Mouse (Mus musculus) megakaryocyte, embryonic 14.5 days (primary cell): Measurements from ENCODE around the gene Kif13a. TPM values are rescaled to one million over a fixed set of nuclear protein-coding genes. Genes with fewer than 3 reads are reported as not detected.

Experiments used
- H3K27me3 ChIP-seq: replicated peaks from 2 replicates; pipeline ENCODE3; 2012; ENCODE audit warnings: inconsistent platforms
- H3K36me3 ChIP-seq: replicated peaks from 2 replicates; pipeline ENCODE3; 2012; ENCODE audit warnings: low read length, inconsistent platforms, mixed read lengths
- H3K4me1 ChIP-seq: 2 replicates; pipeline ENCODE4 v1.6.1; 2012; ENCODE audit warnings: inconsistent platforms
- H3K4me3 ChIP-seq: replicated peaks from 2 replicates; pipeline ENCODE3; 2012; ENCODE audit warnings: moderate library complexity, mild to moderate bottlenecking, inconsistent platforms
- H3K9me3 ChIP-seq: 2 replicates; pipeline ENCODE4 v1.6.1; 2012; ENCODE audit warnings: inconsistent platforms
- FLI1 ChIP-seq: IDR thresholded peaks from 2 replicates; pipeline ENCODE4 v1.6.1; 2012; ENCODE audit warnings: low read length, inconsistent platforms, mixed read lengths
- GATA1 ChIP-seq: IDR thresholded peaks from 3 replicates; pipeline ENCODE4 v1.6.1; 2012; ENCODE audit warnings: mixed read lengths, low read length, inconsistent platforms, borderline replicate concordance
- polyA plus RNA-seq: library from polyadenylated mRNA; stranded (reverse); fragments of >175 nt; gene quantifications from 2 replicates; pipeline ENCODE4 v1.2.3, GENCODE M21; 2012; ENCODE audit warnings: low replicate concordance; ENCODE audit not compliant: insufficient read depth

The Kif13a gene
- polyA plus RNA-seq, 1 experiment = 4.7 TPM

DNA sequence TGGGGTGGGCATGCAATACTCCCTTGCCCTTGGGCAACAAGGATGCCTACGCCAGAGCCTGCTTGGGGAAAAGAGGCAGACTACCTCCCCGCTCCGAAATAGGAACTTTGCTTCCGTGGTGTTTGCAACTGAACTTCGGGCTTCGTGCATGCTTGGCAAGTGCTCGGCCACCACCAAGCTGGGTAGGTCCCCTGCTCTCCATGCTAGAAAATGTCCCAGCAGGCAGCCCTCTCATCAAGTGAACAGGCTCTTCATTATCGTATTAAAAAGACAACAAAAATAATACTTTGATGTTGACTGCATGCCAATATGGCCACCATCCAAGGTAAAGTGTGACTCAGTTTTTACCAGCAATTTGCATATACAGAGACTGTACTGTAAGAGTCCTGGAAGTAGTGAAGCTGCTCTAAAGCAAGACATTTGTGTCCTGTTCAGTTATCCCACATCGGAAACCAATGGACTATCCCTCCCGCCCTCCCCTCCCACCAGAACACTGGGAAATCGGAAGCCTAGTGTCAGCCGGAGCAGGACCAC lies 41.5 kb downstream of the Kif13a start:
- Histone ChIP-seq H3K4me1 (peaks cover 41% of the 10 kb centered on the region), H3K36me3 (peaks cover 2% of the 10 kb centered on the region), H3K9me3 (no peaks in the 10 kb centered on the region), H3K27me3 (no peaks in the 10 kb centered on the region), H3K4me3 (no peak overlapping the region)
- no peak for TF ChIP-seq FLI1
- TF ChIP-seq GATA1 = no peak

DNA sequence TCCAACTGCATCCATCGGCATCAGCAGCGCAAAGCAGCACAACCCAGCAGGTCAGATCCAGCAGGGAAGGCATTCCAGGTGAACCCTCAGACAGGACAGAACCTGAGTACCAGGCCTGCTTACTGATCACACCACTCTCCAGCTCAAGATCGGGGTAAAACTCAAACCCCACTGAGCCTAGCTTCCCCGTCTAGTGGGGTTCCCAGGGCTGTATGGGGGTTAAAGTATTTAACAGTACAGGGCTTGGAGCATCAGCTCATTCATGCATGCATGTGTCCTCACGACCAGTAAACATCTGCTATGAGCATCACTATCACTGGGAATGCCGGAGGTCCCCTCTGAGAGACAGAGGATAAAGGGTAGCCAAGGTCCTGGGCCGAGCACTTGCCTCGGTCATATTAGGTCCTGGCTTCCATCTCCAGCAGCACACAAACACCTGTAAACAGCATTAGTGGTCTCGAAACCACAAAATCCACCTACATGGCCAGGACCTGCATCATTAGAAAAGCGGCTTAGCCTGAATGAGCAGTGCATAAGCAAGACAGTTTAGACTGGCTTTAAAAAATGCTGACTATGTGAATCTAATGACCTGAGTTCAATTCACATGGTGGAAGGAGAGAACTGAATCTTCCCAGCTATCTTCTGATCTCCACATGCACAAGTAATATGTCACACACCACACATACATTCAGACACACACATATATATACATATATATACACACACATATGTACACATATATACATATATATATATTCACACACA lies 43.0 kb downstream of the Kif13a start:
- TF ChIP-seq GATA1 (no peak), FLI1 (no peak)
- H3K9me3 ChIP-seq = peaks cover 6% of the 10 kb centered on the region; the same call in 1 of the 2 replicates
- peaks cover 44% of the 10 kb centered on the region for H3K4me1 ChIP-seq
- no peaks in the 10 kb centered on the region for H3K27me3 ChIP-seq
- H3K36me3 ChIP-seq = peaks cover 12% of the 10 kb centered on the region
- H3K4me3 ChIP-seq = no peak overlapping the region

DNA sequence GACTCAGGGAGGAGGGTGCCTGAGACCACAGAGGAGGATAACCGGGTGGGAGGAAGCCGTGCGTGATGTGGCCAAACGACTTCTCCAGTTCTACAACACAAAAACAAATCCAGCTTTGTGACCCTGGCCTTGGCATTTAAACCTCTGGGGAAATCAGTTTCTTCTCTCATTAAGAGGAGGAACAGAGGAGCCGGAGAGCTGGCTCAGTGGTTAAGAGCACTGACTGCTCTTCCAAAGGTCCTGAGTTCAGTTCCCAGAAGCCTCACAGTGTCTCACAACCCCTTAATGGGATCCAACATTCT lies 44.0 kb downstream of the Kif13a start:
- no peak for TF ChIP-seq GATA1
- TF ChIP-seq FLI1 = no peak
- H3K36me3 ChIP-seq = peaks cover 15% of the 10 kb centered on the region
- H3K4me3 ChIP-seq = no peak overlapping the region
- peaks cover 39% of the 10 kb centered on the region for H3K4me1 ChIP-seq
- peaks cover 6% of the 10 kb centered on the region; the same call in 1 of the 2 replicates for H3K9me3 ChIP-seq
- H3K27me3 ChIP-seq = no peaks in the 10 kb centered on the region

DNA sequence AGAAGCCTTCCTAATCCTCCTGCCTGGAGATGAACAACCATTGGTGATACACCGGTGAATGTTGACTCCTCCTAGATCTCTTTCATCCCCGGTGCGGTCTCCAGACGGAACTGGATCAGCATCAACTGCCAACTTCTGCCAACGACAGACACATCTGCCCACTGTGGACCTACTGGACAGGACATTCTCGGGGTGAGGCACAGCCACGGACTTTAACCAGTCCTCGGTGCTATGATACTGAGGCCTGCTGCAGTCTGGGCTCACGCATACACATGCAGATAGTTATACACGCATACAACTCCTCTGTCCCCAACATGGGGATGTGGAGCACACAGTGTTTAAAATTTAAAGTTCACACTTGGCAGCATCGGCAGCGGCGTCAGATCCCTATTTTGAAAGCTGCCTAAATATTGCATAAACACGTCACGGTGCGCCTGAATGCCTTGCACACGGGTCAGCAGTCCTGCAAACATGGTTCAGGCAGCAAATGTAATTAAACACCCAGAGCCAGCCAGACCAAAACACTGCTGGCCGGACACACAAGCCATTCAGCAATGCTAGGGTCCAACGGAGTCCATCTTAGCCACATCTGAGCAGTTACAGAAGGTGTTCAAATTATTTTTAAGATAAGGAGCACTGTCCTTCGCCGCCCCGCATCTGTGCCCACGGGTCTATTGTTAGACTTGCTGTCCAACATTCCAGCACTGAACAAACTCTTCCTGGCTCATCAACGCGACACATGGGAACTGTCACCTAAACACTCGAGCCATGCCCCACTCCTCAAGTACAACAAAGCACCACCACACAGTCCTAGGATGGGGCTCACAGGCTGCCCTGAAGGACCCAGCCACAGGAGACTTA lies 44.5 kb downstream of the Kif13a start:
- Histone ChIP-seq H3K4me3 (peak overlapping the region; percentile 3), H3K27me3 (no peaks in the 10 kb centered on the region), H3K9me3 (peaks cover 6% of the 10 kb centered on the region; the same call in 1 of the 2 replicates), H3K36me3 (peaks cover 16% of the 10 kb centered on the region), H3K4me1 (peaks cover 39% of the 10 kb centered on the region)
- TF ChIP-seq GATA1 (no peak), FLI1 (no peak)

DNA sequence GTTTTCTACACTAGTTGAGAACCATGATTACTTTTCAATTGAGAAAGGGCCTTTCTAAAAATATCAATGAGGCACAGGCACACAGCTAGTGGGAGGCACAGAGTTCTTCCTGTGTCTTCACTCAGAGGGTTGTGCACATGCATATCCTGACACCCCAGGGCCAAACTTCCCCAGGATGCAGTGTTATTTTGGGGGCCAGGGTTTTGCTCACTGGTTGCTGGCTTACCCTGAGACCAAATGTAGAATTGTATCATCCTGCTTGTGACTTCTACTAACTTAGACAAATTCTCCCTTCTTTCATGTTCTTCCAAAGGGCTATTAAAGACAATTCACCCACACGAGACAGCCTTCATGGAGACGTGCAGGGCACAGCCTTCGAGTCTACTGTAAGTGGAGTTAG lies 45.7 kb downstream of the Kif13a start:
- Histone ChIP-seq H3K27me3 (no peaks in the 10 kb centered on the region), H3K36me3 (peaks cover 16% of the 10 kb centered on the region), H3K4me1 (peaks cover 39% of the 10 kb centered on the region), H3K9me3 (peaks cover 6% of the 10 kb centered on the region; the same call in 1 of the 2 replicates), H3K4me3 (no peak overlapping the region)
- TF ChIP-seq GATA1 (no peak), FLI1 (no peak)

DNA sequence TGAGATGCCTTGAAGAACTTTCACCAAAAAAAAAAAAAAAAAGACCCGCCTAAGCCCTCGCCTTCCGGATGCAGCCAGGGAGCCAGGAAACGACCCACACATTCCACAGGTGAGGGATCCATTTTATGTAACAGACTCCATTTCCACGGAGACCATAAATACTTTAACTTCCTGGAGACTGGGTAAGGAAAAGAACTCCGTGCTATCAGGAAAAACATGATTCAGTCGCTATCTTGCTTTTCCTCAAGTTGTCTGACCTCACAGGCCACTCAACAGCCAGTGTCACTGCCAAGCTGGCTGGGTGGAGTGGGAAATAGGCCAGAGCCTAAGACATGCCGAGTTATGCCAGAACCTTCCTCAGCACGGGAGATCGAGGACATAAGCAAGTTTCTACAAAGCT lies 46.3 kb downstream of the Kif13a start:
- Histone ChIP-seq H3K4me3 (no peak overlapping the region), H3K36me3 (peaks cover 16% of the 10 kb centered on the region), H3K4me1 (peaks cover 44% of the 10 kb centered on the region), H3K9me3 (peaks cover 6% of the 10 kb centered on the region; the same call in 1 of the 2 replicates), H3K27me3 (no peaks in the 10 kb centered on the region)
- no peak for TF ChIP-seq FLI1
- TF ChIP-seq GATA1 = no peak

DNA sequence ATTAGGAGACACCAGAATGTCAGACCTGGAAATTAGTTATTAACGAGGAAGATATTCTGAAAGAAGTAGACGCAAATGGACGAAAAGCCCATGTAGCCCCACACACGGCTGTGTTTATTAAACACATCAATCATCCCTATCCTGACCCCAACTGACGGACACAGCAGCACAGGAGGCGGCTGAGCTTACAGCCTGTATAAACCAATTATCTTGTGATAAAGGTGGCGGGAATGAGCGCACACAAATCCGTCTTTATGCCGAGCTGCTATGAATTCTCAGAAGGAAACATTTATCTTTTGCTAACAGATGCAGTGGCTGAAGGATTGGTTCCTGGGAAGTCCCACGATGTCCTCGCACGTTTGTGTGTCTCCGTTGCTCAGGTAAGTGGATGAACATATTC lies 48.9 kb downstream of the Kif13a start:
- peaks cover 55% of the 10 kb centered on the region for H3K4me1 ChIP-seq
- H3K9me3 ChIP-seq = peaks cover 6% of the 10 kb centered on the region; the same call in 1 of the 2 replicates
- H3K4me3 ChIP-seq = no peak overlapping the region
- TF ChIP-seq FLI1 (no peak), GATA1 (no peak)
- no peaks in the 10 kb centered on the region for H3K27me3 ChIP-seq
- H3K36me3 ChIP-seq = peaks cover 14% of the 10 kb centered on the region

DNA sequence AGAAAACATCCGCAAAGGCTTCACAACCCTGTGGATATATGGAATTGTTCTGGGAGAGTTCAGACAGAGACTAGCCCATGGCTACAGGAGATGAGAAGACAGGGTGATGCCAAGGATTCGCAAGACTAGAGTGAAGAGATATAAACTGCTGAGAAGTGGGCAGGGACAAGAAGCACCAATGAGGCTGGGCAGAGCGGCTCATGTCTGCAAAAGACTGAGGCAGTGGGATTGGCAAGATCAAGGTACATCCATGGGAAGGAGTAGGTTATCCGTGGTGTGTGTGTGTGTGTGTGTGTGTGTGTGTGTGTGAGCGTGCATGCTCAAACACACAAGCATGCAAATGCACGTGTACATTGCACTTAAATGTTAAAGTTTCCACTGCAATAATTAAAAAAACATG lies 49.4 kb downstream of the Kif13a start:
- H3K4me1 ChIP-seq = peaks cover 50% of the 10 kb centered on the region
- H3K36me3 ChIP-seq = peaks cover 14% of the 10 kb centered on the region
- TF ChIP-seq GATA1 = no peak
- TF ChIP-seq FLI1 = no peak
- peaks cover 6% of the 10 kb centered on the region; the same call in 1 of the 2 replicates for H3K9me3 ChIP-seq
- H3K4me3 ChIP-seq = no peak overlapping the region
- H3K27me3 ChIP-seq = no peaks in the 10 kb centered on the region

DNA sequence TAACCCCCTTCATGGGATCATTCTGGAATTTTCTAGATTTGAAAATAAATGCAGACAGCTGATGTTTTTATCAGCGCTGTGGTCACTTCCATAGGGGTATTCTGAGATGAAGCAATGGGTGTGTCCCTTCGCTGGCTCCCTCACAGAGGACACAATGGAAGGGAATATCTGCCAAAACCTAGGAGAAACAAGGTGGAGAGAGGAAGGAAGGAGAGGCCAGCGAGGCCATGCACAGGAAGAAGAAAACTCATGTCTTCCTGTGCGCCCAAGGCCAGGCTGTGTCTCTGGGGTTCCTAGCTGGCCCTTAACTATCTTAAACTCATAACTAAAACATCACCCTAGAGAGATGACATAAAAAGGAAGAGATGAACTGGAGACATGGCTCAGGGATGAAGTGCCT lies 52.6 kb downstream of the Kif13a start:
- Histone ChIP-seq H3K4me1 (peaks cover 34% of the 10 kb centered on the region), H3K36me3 (peaks cover 5% of the 10 kb centered on the region), H3K4me3 (no peak overlapping the region), H3K9me3 (no peaks in the 10 kb centered on the region), H3K27me3 (no peaks in the 10 kb centered on the region)
- TF ChIP-seq GATA1 = no peak
- no peak for TF ChIP-seq FLI1

DNA sequence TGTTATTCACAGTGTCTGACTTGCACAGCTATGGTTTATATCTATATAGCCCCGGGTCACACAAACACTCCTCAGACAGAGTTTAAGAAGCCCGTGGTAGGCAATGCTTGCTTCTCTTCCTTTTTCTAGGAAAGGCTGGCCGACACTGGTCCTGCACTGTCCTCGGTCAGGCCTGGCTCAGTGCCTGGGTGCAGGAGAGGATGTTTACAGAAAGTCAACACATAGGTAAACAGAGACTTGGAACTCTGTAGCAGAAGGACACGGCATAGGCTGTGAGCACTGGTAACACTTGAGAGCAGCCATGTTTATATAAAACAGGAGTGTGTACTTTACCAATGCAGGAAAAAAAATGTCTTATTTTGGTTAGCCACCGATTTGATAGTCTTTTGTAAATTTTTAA lies 54.3 kb downstream of the Kif13a start:
- TF ChIP-seq FLI1 (no peak), GATA1 (no peak)
- Histone ChIP-seq H3K36me3 (no peaks in the 10 kb centered on the region), H3K27me3 (no peaks in the 10 kb centered on the region), H3K4me3 (no peak overlapping the region), H3K4me1 (peaks cover 41% of the 10 kb centered on the region), H3K9me3 (no peaks in the 10 kb centered on the region)
